Comparison of ENCODE assay signal across 9 mouse cellular contexts in genomic region chr4:148557766-148558165, GRCm38 (mm10). TPM values are rescaled to one million over a fixed set of nuclear protein-coding genes. Genes with fewer than 3 reads are reported as not detected.
A peak's percentile ranks its signal among the peaks of the same experiment; 100 is the strongest.
DNase-seq lines count a peak whose midpoint lies in the region; ATAC-seq and TF ChIP-seq lines count a peak whose summit lies in the region.
"Had no signal": no experiment of that assay in that cellular context is flagged by ENCODE, and none has a peak within 500 bp of the region (broad histone marks: within the 10 kb centered on the region; RNA-seq: fewer than 3 reads in every experiment).

No protein-coding gene starts in this region.

- WGBS in heart, embryonic 13.5 days, result 24% methylated on average over 6 of the region's 6 CpGs
- WGBS in forebrain, postnatal 0 days, result 35% methylated on average over 6 of the region's 6 CpGs

- peak overlapping the region; percentile 82 for H3K4me2 ChIP-seq in heart, embryonic 13.5 days
- H3K4me2 ChIP-seq in forebrain, postnatal 0 days (ENCODE audit: low read depth), result peak overlapping the region; percentile 63

- TF ChIP-seq CTCF in forebrain, postnatal 0 days (IDR thresholded peaks at IDR 0.05; ENCODE audit: low read depth), result no peak

- peak overlapping the region; percentile 87 for H3K27ac ChIP-seq in heart, embryonic 13.5 days (replicated peaks)
- H3K27ac ChIP-seq in ES-E14 (ENCODE audit: insufficient read depth, low read depth, low read length, poor library complexity, severe bottlenecking), result no peak overlapping the region
- H3K27ac ChIP-seq in forebrain, postnatal 0 days (ENCODE audit: low read depth, low read length), result peak overlapping the region; percentile 96

- no peaks in the 10 kb centered on the region for H3K9me3 ChIP-seq in heart, embryonic 13.5 days
- no peaks in the 10 kb centered on the region for H3K9me3 ChIP-seq in ES-E14 (ENCODE audit: control insufficient read depth, insufficient read depth, low read depth, low read length)
- H3K9me3 ChIP-seq in forebrain, postnatal 0 days (ENCODE audit: low read length), result no peaks in the 10 kb centered on the region

- H3K36me3 ChIP-seq in heart, embryonic 13.5 days, result peaks cover 74% of the 10 kb centered on the region
- peaks cover 29% of the 10 kb centered on the region for H3K36me3 ChIP-seq in ES-E14 (ENCODE audit: control insufficient read depth, insufficient read depth, low read length, poor library complexity, severe bottlenecking)
- peaks cover 67% of the 10 kb centered on the region for H3K36me3 ChIP-seq in forebrain, postnatal 0 days (ENCODE audit: insufficient read depth)

- peak overlapping the region; percentile 90 for H3K9ac ChIP-seq in heart, embryonic 13.5 days
- peak overlapping the region; percentile 86 for H3K9ac ChIP-seq in ES-E14 (ENCODE audit: insufficient read depth, low read depth, low read length, poor library complexity, severe bottlenecking)
- H3K9ac ChIP-seq in forebrain, postnatal 0 days, result peak overlapping the region; percentile 92

- no peak for DNase-seq in heart, adult 8-10 months (ENCODE audit: low spot score)
- DNase-seq in ES-E14 (ENCODE audit: low read depth, low spot score), result no peak
- DNase-seq in forebrain, postnatal 0 days, result no peak
- DNase-seq in right cerebral cortex, adult 18-20 months, result no peak
- no peak for DNase-seq in layer of hippocampus, postnatal 10 days (ENCODE audit: low spot score in 2 of 2)
- no peak for DNase-seq in gastrocnemius, postnatal 25 days

- in situ Hi-C loops in ES-E14 (cut with MboI; ENCODE audit: low sequenced_read_pairs in 2 of 2, unreplicated experiment in 2 of 2), result no loop called here

- no peak for ATAC-seq in heart, embryonic 13.5 days (ENCODE audit: extremely low read depth, insufficient number of reproducible peaks, low FRiP score, low TSS enrichment)
- ATAC-seq in forebrain, postnatal 0 days, result no peak; the same call in 1 of the 2 replicates
- 0 out of 2 replicates have a peak, but pooled peaks have one; percentile 5 for ATAC-seq in megakaryocyte, adult 5-6 weeks (ENCODE audit: poor library complexity, severe bottlenecking)

- peaks cover 8% of the 10 kb centered on the region for H3K4me1 ChIP-seq in heart, embryonic 13.5 days
- no peaks in the 10 kb centered on the region; a peak in 2 of 4 replicates for H3K4me1 ChIP-seq in ES-E14 (ENCODE audit: control insufficient read depth in 2 of 2, insufficient read depth in 2 of 2, low read length in 2 of 2, poor library complexity in 1 of 2)
- H3K4me1 ChIP-seq in forebrain, postnatal 0 days (ENCODE audit: insufficient read depth), result 0 out of 2 replicates have a peak, but pooled peaks cover 10% of the 10 kb centered on the region

- peak overlapping the region; percentile 77 for H3K4me3 ChIP-seq in heart, embryonic 13.5 days
- peak overlapping the region; percentile 71 to 99 for H3K4me3 ChIP-seq in ES-E14 (ENCODE audit: insufficient read depth in 1 of 2, low read depth in 1 of 2, low read length in 2 of 2, poor library complexity in 1 of 2, severe bottlenecking in 1 of 2)
- peak overlapping the region; percentile 90 for H3K4me3 ChIP-seq in forebrain, postnatal 0 days (ENCODE audit: low read depth, low read length)

- H3K27me3 ChIP-seq in heart, embryonic 13.5 days (replicated peaks), result no peaks in the 10 kb centered on the region
- no peaks in the 10 kb centered on the region for H3K27me3 ChIP-seq in forebrain, postnatal 0 days (ENCODE audit: insufficient read depth, low read length)

TF ChIP-seq in ES-E14, 5 proteins besides CTCF, POLR2A, EP300 and RAD21:
- no peak for TF ChIP-seq ZC3H11A (IDR thresholded peaks at IDR 0.05; ENCODE audit: borderline replicate concordance, low read depth, low read length)
- no peak for TF ChIP-seq MAFK (IDR thresholded peaks at IDR 0.05; ENCODE audit: insufficient read depth, low read depth, low read length)

RNA-seq across cellular contexts. Expression of gene Exosc10, which starts 0.5 kb away (rescaled TPM):
- polyA plus RNA-seq in heart, embryonic 13.5 days (2015; fragmentation: Nextera tagmentation; extraction: Ambion mirVana), result 61.3 and 62.5 TPM in 2 replicates
- total RNA-seq in heart, adult 8-10 months (2022), result 10 to 100 TPM; 31.6 to 40.9 (median 35.7) TPM
- total RNA-seq in ES-E14 (2012; rRNA removed), result 76.5 and 78.4 TPM in 2 replicates
- total RNA-seq in forebrain, postnatal 0 days (2014; rRNA removed), result 70.4 and 80.0 TPM in 2 replicates
- polyA plus RNA-seq in forebrain, postnatal 0 days (2015; fragmentation: Nextera tagmentation; extraction: Ambion mirVana), result 75.3 and 76.8 TPM in 2 replicates
- 47.0 and 48.7 TPM in 2 replicates for total RNA-seq in megakaryocyte, adult 5-6 weeks (2015)
- total RNA-seq in megakaryocyte, adult 5-6 weeks (2017), result 42.4 and 42.8 TPM in 2 replicates
- 10 to 100 TPM; 57.5 to 58.2 TPM for total RNA-seq in layer of hippocampus, postnatal 10 days (2021)
- 10 to 100 TPM; 17.1 to 18.5 TPM for total RNA-seq in gastrocnemius, postnatal 25 days (2021)

RNA-seq across cellular contexts. Expression of gene Srm, which starts 33.5 kb away (rescaled TPM):
- 122 and 131 TPM in 2 replicates for polyA plus RNA-seq in heart, embryonic 13.5 days (2015; fragmentation: Nextera tagmentation; extraction: Ambion mirVana)
- total RNA-seq in heart, adult 8-10 months (2022), result 10 to 100 TPM; 16.1 to 19.6 (median 17.7) TPM
- total RNA-seq in ES-E14 (2012; rRNA removed), result 165 and 199 TPM in 2 replicates
- 59.9 and 60.3 TPM in 2 replicates for total RNA-seq in forebrain, postnatal 0 days (2014; rRNA removed)
- 199 and 232 TPM in 2 replicates for polyA plus RNA-seq in forebrain, postnatal 0 days (2015; fragmentation: Nextera tagmentation; extraction: Ambion mirVana)
- total RNA-seq in megakaryocyte, adult 5-6 weeks (2015), result 21.0 and 27.3 TPM in 2 replicates
- 4.7 and 8.5 TPM in 2 replicates for total RNA-seq in megakaryocyte, adult 5-6 weeks (2017)
- total RNA-seq in layer of hippocampus, postnatal 10 days (2021), result 10 to 100 TPM; 83.5 to 83.8 TPM
- total RNA-seq in gastrocnemius, postnatal 25 days (2021), result 10 to 100 TPM; 12.4 to 14.7 TPM

RNA-seq across cellular contexts. Expression of gene Masp2, which starts 44.6 kb away (rescaled TPM):
- 0.48 TPM in 1 of 2 replicates, not detected in the other for polyA plus RNA-seq in heart, embryonic 13.5 days (2015; fragmentation: Nextera tagmentation; extraction: Ambion mirVana)
- 1 to 10 TPM in 1 of 4 experiments, under 1 TPM in 3; 0.29 to 1.2 (median 0.33) TPM for total RNA-seq in heart, adult 8-10 months (2022)
- total RNA-seq in ES-E14 (2012; rRNA removed), result 3.7 and 5.9 TPM in 2 replicates
- total RNA-seq in forebrain, postnatal 0 days (2014; rRNA removed), result 0.24 TPM in 1 of 2 replicates, not detected in the other
- polyA plus RNA-seq in forebrain, postnatal 0 days (2015; fragmentation: Nextera tagmentation; extraction: Ambion mirVana), result 0.26 TPM in 1 of 2 replicates, not detected in the other
- 0.21 TPM in 1 of 2 replicates, not detected in the other for total RNA-seq in megakaryocyte, adult 5-6 weeks (2015)
- 0.77 TPM in 1 of 2 replicates, not detected in the other for total RNA-seq in megakaryocyte, adult 5-6 weeks (2017)
- total RNA-seq in layer of hippocampus, postnatal 10 days (2021), result 1 to 10 TPM; 2.2 to 2.9 TPM
- under 1 TPM; 0.51 to 0.61 TPM for total RNA-seq in gastrocnemius, postnatal 25 days (2021)

RNA-seq across cellular contexts. Expression of gene Angptl7, which starts 57.5 kb away (rescaled TPM):
- 9.3 and 10.4 TPM in 2 replicates for polyA plus RNA-seq in heart, embryonic 13.5 days (2015; fragmentation: Nextera tagmentation; extraction: Ambion mirVana)
- 1 to 10 TPM in 2 of 4 experiments, under 1 TPM in 2; 0.72 to 1.8 (median 1.3) TPM for total RNA-seq in heart, adult 8-10 months (2022)
- 0.13 and 0.37 TPM in 2 replicates for total RNA-seq in ES-E14 (2012; rRNA removed)
- 0.52 TPM in 1 of 2 replicates, not detected in the other for total RNA-seq in forebrain, postnatal 0 days (2014; rRNA removed)
- polyA plus RNA-seq in forebrain, postnatal 0 days (2015; fragmentation: Nextera tagmentation; extraction: Ambion mirVana), result 0.21 and 0.33 TPM in 2 replicates
- total RNA-seq in megakaryocyte, adult 5-6 weeks (2015), result not detected in 2 replicates
- total RNA-seq in megakaryocyte, adult 5-6 weeks (2017), result not detected in 2 replicates
- total RNA-seq in layer of hippocampus, postnatal 10 days (2021), result under 1 TPM; 0.20 to 0.21 TPM
- total RNA-seq in gastrocnemius, postnatal 25 days (2021), result 10 to 100 TPM in 1 of 2 experiments, 1 to 10 TPM in 1; 9.4 to 22.7 TPM
- total RNA-seq: granulocyte monocyte progenitor cell, adult 5-6 weeks had no signal
